Mouse (Mus musculus) embryo, embryonic 11.5 days (tissue): ENCODE measurements around the gene Leap2.
"Not testable (repeated sequence)": the region's sequence is repeated elsewhere in the genome, so short reads cannot be mapped to it uniquely, and the experiment has no call there.

Experiments
- DNase-seq: peaks from one replicate; pipeline ENCODE4 v3.0.0-alpha.2; 2012; ENCODE audit warnings: low read depth, low spot score

Leap2 gene

DNA sequence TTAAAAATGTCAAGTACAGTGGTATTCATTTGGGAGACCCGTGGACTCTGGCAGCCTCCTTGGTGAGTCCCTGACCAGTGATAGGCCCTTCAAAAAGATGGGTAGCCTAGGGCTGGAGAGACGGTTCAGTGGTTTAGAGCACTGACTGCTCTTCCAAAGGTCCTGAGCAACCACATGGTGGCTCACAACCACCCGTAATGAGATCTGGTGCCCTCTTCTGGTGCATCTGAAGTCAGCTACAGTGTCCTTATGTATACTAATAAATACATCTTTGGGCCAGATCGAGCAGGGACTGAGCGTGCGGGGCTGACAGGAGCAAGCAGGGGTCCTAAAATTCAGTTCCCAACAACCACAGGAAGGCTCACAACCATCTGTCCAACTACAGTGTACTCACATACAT is 20.9 kb upstream of the Leap2 start:
- DNase-seq: no peak

DNA sequence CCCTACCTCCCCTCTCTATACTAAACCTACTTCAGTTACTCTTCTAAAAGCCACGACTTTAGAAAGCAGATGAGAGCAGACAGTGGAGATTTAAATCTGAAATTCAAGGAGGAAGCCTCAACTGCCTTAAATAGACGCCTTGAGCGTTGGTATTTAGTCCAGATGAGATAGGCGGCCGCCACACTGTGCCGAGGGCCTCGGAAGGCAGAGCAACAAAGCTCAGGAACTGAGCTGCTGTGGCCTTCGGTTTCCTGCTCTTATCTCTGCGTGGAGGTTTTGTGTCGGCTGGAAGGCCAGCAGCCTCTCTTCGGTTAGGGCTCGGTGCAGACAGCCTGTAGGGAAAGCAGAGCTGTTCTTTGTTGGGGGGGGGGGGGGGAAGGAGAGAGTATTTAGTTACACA is 19.0 kb upstream of the Leap2 start:
- no peak for DNase-seq

DNA sequence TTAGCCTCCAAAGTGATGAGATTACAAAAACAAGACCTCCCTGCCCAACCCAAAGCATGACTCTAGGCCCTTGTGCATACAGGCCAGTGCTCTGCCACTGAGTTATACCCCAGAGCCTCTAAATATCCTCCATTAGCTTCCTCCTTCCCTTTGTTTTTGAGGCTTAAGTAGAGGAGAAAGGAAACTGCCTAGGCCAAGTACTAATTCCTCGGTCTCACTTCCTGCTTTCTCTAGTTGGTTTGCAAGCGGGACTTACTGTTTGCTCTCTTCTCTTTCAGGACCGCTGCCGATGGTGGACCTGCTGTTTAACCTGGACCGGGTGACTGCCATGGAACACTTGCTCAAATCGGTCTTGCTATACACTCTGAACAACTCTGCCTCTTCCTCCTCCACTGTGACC is 13.4 kb upstream of the Leap2 start:
- DNase-seq: no peak

DNA sequence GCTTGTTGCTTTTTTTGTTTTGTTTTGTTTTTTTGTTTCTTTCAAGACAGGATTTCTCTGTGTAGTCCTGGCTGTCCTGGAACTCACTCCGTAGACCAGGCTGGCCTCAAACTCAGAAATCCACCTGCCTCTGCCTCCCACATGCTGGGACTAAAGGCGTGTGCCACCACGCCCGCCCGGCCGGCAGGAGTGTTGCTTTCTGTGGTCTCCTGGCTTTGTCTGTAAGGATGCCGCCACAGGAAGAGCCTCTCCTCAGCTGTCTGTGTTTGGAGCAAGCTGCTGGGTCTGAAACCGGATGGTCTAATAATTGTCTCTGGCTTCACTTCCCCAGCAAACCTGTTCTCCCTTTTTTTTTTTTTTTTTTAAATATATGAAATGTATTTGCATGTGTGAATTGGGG is 12.5 kb upstream of the Leap2 start:
- DNase-seq: no peak

DNA sequence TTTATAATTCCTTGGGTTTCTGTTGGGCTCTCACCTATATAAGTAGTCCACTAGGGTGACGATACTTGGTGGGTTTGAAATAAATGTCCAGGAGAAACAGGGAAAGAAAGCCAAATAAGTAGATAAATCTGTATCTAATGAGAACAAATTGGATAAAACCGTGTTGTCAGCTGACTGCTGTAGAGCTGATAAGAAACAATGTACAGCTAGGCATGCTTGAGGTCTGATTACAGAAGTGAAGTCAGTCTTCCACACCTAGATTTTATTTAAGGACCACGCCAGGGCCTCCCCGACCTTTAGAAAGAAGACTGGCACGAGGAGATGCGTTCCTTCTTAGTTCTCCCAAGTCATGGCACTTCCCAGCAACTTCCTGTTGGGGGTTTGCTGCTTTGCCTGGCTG is 10.1 kb upstream of the Leap2 start:
- no peak for DNase-seq

DNA sequence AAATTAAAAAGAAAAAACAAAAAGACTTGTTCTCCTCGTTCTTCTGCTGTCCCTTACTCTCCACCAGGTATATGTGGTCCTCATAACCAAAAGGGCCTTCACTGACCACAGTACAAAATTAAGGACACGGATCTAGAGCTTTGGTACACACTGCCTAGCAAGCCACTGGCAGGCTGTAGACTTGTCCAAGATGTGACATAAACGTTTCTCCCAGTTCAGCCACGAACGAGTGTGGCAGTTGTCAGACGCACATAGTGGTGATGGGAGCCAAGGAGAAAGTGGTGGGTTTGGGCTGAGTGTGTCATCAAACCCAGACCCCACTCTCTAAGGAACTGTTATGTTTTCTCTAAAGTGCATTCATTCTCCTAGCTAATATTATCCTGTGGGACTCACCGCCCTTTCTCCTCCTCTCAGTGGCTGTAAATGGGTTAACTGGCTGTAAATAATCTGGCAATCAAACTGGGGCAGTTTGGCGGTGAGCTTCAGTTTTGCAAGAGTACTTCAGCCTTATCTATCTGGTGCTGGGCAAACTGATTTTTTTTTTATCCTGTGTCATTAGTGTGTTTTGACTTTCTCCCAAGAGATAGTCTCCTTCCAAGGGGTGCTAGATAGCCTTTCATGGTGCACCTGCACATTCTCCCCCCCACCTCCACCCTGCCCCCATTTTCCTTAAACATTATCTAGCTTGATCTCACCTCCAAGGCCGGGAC is 8.5 kb upstream of the Leap2 start:
- DNase-seq: no peak

DNA sequence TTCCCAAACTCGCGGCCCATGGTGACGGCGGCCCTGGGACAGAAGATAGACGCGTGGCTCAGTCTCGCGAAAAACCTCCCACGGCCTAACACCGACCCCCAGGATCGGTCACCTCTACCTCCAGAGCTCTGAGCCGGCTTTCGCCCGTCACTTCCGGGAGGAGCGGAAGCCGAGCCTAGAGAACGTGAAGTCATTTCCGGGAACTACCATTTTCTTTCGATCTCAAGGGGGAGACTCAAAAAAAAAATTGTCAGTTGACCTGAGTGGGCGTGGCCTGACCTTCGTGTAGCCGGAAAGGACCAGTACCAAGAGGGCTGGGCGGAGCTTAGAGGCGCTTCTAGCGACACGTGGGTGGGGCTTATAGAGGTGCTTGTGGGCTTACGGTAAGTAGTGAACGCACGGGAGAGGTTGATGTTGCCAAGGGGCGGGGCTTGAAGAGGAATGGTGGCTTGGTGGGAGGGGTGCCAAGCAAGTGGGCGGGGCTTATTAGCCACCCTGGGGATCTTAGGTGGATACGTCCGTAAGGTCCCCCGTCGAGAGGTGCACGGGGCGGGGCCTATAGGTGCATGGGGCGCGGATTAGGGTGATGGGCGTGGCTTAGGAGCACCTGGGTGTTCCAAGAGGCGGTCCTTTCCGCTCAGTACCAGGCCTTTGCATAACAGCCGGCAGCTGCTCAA is 7.8 kb upstream of the Leap2 start, which contains the start of the genes Uqcrq and Gdf9:
Gene Uqcrq (minus strand): TSS at position 162 of the 677 bp plus-strand sequence.
Gene Gdf9 (plus strand): TSS at position 354 of the 677 bp plus-strand sequence.
- peak; percentile 98 for DNase-seq

DNA sequence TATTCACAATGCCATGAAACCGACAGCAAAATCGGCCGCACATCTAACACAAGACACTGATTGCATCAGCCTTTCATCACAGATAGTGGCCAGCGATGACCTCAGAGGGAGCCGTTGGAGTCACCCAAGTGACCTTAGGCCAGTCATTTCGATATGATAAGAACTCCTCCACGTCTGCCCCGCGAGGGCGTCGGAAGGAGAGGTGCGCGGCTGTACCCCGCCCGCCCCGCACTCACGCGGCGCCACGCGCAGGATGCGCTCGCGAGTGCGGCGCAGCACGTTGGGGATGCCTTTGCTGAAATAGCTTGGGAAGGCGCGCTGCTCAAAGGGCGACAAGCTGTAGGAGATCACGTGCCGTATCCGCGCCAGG is 7.3 kb upstream of the Leap2 start:
- DNase-seq: no peak

DNA sequence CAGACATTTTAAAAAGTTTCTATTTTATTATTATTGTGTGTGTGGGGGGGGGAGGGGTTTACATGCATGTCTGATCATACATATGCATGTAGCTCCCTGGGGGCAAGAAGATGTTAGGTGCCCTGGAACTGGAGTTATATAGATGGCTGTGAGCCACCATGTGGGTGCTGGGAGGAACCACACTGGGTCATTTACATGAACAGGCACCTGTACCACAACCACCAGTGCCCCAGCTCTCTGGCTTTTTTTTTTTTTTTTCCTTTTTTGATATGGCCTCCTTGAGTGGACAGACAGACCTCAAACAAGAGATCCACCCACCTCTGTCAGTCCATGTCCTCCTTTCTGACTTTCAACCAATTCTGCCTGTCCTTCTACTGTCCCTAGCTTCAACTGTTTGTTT is 6.2 kb upstream of the Leap2 start:
- DNase-seq: no peak

DNA sequence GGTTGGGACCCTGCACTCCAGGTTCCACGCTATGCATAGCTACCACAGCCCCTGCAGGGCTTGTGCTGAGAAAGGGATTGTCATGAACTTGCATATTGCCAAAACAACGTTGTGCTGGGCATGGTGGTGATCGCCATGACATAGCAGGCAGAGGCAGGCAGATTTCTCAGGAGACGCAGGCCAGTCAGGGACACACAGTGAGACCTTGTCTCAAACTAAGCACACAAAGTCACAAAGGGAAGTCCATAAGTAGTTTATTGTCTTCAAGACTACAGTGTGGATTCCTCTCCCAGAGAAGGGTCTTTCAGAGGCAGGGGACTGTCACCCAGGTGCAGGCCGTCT is 5.7 kb upstream of the Leap2 start:
- no peak for DNase-seq

DNA sequence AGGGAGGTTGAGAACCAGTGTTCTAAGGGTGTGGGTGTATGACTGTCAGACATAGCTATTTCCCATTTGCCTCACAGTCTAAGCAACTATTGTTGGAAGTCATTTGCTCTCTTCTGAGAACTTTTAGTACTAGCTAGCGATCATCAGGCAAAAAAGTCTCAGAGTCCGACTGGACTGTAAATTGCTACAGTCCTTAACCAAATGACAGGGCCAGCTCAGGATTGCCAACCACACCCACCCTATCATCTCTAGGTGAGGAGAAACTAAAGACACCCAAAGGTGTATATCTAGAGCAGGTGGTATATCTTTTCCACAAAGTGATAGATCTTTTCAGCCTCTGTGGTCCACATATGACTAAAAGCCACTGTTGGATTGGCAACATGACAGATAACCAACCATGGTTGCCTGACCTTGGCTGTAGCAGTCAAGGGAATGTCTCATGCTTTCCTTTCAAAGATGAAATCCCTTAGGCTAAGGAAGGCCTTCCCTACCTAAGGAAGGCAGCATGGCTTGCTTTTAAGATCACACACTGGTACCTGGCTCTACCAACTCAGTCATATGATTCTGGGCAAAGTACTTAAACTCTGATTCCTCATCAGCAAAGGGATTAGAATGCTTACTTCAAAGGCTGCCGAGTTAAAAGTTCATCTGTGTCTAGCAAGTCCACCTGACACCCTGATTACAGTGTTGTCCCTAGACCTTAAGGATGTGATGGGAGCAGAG is 5.2 kb upstream of the Leap2 start:
- DNase-seq: no peak

DNA sequence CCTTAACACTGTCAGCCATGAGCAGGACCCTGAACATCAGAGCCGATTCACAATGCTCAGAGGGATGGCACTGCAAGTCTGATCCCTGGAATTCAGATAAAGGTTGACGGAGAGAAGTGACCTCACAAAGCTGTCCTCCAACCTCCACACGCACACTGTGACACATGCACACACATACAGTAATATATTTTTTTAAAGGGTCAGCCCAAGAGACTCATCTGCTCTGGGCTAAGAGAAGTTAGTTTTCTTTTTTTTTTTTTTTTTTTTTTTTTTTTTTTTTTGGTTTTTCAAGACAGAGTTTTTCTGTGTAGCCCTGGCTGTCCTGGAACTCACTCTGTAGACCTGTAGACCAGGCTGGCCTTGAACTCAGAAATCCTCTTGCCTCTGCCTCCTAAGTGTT is 3.9 kb upstream of the Leap2 start:
- not testable (repeated sequence) for DNase-seq

DNA sequence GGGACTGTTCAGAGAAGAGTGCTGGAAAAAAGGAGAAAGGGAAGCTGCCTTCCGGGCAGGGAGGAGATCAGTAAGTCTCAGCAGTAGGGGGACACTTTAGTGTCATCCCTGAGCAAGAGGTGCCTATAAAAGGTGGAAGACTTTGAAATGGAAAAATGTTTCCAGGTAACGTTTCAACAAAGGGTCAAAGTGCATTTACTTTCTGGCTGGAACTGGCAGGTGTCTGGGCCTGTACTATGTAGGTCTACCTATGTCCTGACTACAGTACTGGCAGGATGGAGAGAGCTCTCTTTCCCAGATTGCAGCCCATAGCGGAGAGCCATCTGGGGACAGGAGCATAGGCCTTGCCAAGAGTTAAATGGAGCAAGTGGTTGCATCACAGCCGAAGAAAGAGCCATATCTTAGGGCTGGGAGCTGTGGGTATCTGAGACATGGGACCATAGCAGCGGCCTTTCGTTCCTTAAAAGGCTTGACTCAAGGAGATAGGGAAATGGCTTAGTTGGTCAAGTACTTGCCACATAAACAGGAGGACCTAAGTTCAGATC is 2.8 kb upstream of the Leap2 start:
- no peak for DNase-seq

DNA sequence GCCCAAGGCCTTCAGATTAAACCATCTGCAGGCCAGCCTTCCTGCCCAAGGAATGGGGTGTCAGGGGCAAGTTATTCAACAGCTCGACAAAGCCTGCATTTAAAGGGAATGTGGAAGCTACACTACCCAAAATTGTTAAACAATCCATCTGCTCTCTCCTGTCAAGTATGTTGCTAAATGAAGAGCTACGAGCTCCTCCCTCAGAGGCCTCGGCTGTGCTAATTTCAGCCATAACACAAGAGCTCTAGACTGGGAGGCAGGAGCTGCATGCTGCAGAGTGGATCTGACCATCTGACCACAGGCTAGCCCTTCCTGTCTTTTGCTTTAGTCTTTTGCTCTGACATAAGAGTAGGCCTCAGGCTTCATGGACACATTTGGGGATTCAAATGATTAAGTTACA is 2.3 kb upstream of the Leap2 start:
- DNase-seq: no peak

DNA sequence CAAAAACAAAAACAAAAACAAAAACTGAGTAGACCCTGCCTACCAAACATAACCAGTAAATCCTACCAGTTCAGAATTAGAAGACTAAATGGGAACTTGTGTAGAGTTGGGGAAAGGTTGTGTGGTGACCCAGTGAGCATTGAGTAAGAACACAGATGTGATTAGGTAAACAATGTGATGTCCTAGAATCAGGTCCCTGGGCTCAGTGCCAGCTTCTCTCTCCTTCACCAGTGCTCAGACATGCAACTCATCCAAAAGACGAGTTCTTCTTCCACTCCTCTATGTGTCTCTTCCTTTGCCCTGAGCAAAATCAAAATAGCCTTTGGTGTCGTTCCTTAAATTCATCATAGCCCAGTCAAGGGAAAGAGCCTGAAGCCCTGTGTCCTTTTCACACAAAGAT is 1.9 kb upstream of the Leap2 start:
- no peak for DNase-seq

DNA sequence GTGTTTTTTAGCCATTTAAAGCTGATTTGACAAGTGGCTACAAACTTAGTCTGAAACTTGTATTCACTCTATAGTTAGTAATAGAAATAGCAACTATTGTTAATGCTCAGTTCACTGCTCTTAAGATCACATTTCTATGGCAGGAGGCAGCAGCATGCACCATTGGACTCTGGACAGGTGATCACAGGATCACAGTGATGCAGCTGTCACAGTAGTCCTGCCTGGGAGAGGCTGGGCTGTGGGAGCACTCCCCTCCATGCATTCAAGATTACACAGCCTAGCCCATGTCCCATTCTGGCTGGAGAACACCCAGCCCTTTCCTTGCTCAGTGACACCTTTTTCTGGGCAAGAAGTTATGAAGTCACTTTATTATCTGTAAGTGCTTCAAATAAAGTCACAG is 4.9 kb downstream of the Leap2 start:
- DNase-seq: no peak

DNA sequence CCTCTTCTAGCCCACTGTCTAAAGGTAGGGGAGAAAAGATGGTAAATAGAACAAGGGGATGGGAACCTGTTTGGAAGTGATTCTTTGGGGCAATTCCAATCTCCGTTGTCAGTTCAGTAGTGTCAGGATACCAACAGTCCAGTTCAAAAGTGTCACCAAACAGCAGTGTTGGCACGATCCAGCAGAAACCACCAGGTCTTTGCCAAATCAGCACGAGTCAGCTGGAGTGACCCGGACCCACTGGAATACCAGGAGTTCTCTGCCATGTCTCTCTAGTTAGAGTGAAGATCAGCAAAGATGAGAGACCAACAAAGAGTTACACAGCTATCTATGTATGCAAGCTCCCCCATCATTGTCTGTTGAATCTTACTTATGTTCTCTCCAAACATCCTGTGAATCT is 9.1 kb downstream of the Leap2 start:
- no peak for DNase-seq

DNA sequence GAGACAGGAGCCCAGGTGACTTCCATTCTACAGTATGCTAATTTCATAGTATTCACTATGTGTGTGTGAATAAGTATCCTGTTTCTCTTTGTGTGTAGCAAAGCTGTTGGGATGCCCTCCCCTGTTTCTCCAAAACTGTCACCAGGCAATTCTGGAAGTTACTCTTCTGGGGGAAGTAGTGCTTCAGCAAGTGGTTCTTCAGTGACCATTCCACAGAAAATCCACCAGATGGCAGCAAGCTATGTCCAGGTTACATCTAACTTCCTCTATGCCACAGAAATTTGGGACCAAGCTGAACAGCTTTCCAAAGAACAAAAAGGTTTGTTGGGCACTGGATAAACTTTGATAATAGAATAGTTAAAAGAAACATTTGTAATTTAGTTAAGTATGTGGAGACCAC is 11.2 kb downstream of the Leap2 start:
- no peak for DNase-seq

DNA sequence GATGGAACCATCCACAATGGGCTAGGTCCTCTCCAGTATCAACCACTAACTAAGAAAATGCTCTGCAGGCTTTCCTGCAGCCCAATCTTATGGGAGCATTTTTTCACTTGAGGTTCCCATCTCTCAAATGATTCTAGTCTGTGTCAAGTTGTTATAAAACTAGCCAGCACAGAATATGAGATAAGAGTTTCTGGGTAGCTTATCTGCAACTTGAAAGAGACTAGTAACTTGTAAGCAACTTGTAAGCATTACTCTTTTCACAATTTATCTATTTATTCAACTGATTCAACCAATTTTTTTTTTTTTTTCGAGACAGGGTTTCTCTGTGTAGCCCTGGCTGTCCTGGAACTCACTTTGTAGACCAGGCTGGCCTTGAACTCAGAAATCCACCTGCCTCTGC is 19.3 kb downstream of the Leap2 start:
- no peak for DNase-seq

DNA sequence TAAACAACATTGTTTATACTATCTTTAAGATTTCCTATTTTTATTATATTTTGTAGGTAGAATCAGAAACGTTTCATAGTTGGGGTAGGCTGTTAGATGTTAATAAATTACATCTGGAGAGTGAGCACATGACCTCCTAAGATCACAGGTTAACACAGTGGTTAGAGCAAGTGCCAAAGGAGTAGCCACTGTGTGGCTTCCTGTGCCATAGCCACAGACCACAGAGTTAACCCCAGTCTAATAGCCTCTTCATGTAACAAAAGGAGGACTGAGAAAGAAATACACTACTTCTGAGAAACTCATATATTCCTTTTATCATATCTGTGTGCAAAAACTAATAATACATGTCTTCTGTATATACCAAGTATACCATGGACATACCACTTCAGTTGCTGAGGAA is 29.1 kb downstream of the Leap2 start:
- DNase-seq: no peak

DNA sequence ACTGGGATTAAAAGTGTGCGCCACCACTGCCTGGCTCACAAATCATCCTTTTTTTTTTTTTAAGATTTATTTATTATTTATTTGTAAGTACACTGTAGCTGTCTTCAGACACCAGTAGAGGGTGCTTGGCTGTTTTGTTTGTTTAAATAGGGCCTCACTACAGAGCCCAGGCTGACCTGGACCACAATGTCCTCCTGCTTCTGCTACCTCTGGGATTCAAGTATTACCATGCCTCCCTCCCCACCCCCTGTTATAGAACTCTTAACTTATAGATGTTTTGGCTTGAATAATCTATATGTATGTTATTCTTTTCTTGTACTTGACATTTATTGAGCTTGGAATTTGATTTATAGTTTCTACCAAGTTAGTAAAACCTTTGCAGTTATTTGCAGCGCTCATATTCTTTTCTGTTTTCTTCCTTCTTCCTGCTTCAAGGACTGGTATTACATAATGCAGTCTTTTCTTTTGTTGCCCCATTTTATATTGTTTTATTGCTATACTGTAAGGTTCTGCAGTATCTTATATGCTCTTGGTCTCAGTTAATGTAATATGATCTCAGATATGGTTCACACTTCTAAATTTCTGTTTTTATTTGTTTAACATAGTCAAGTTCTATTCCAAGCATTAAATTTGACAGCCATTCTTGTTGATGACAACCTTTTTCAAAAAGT is 39.1 kb downstream of the Leap2 start:
- DNase-seq: no peak

DNA sequence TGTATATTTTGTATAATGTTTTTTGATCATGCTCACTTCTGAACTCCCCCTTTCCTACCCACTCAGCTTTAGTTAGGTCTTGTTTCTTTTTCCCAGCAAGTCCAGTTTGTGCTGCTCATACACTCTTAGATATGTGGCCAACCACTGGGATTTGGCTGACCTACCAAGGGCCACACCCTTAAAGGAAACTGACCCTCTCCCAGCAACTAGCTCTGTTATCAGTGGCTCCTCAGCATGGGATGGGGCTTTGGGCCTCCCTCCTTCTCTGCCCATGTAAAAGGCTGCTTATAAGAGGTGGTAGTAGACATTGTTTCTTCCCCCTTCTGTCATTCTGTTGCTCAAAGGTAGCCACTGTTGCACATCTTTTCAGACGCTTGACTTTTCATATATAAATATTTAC is 44.1 kb downstream of the Leap2 start:
- DNase-seq: no peak
